Mouse (Mus musculus): Measurements from ENCODE around the gene Htr7. TPM values are rescaled to one million over a fixed set of nuclear protein-coding genes. Genes with fewer than 3 reads are reported as not detected.

Htr7 gene
- polyA plus RNA-seq, 1 experiment from 2014 or later: not detected

GRCm38 (mm10) chr19:36014836-36015235, 42.5 kb downstream of the Htr7 start:
- Histone ChIP-seq H3K27ac (no peak overlapping the region), H3K4me2 (no peak overlapping the region), H3K36me3 (no peaks in the 10 kb centered on the region), H3K9me3 (replicated peaks) (no peaks in the 10 kb centered on the region), H3K27me3 (replicated peaks) (no peaks in the 10 kb centered on the region), H3K9ac (no peak overlapping the region), H3K4me3 (no peak overlapping the region), H3K4me1 (no peaks in the 10 kb centered on the region)
- 24% methylated on average over 3 of the region's 3 CpGs for WGBS (ENCODE audit: insufficient replicate concordance)
- ATAC-seq: no peak

GRCm38 (mm10) chr19:36006277-36006676, 51.0 kb downstream of the Htr7 start:
- no peak overlapping the region for H3K9ac ChIP-seq
- no peak overlapping the region for H3K4me3 ChIP-seq
- H3K4me1 ChIP-seq: no peaks in the 10 kb centered on the region
- 21% methylated on average over 6 of the region's 6 CpGs for WGBS (ENCODE audit: insufficient replicate concordance)
- H3K9me3 ChIP-seq (replicated peaks): no peaks in the 10 kb centered on the region
- no peak overlapping the region for H3K27ac ChIP-seq
- no peak overlapping the region for H3K4me2 ChIP-seq
- no peak for ATAC-seq
- H3K27me3 ChIP-seq (replicated peaks): no peaks in the 10 kb centered on the region
- H3K36me3 ChIP-seq: no peaks in the 10 kb centered on the region

GRCm38 (mm10) chr19:36004961-36005360, 52.3 kb downstream of the Htr7 start:
- 58% methylated on average over 2 of the region's 2 CpGs for WGBS (ENCODE audit: insufficient replicate concordance)

GRCm38 (mm10) chr19:36002476-36003445, 54.5 kb downstream of the Htr7 start:
- no peak for ATAC-seq
- H3K4me3 ChIP-seq: no peak overlapping the region
- no peaks in the 10 kb centered on the region for H3K9me3 ChIP-seq (replicated peaks)
- H3K27me3 ChIP-seq (replicated peaks): no peaks in the 10 kb centered on the region
- H3K36me3 ChIP-seq: no peaks in the 10 kb centered on the region
- no peaks in the 10 kb centered on the region for H3K4me1 ChIP-seq
- H3K9ac ChIP-seq: no peak overlapping the region
- no peak overlapping the region for H3K4me2 ChIP-seq
- no peak overlapping the region for H3K27ac ChIP-seq
- whole genome bisulfite sequencing (ENCODE audit: insufficient replicate concordance): 61% methylated on average over 17 of the region's 17 CpGs

More at GRCm38 (mm10) chr19:36004961-36005360, 52.3 kb downstream of the Htr7 start:
- H3K27me3 ChIP-seq (replicated peaks): no peaks in the 10 kb centered on the region
- H3K27ac ChIP-seq: no peak overlapping the region
- no peaks in the 10 kb centered on the region for H3K36me3 ChIP-seq
- no peaks in the 10 kb centered on the region for H3K4me1 ChIP-seq
- no peaks in the 10 kb centered on the region for H3K9me3 ChIP-seq (replicated peaks)
- no peak overlapping the region for H3K4me2 ChIP-seq
- no peak overlapping the region for H3K9ac ChIP-seq
- H3K4me3 ChIP-seq: no peak overlapping the region
- no peak for ATAC-seq

- Histone ChIP-seq H3K27me3 (replicated peaks) (no peaks in the 10 kb centered on the region), H3K9me3 (replicated peaks) (no peaks in the 10 kb centered on the region), H3K36me3 (no peaks in the 10 kb centered on the region), H3K27ac (no peak overlapping the region), H3K4me3 (no peak overlapping the region), H3K4me1 (no peaks in the 10 kb centered on the region), H3K4me2 (no peak overlapping the region), H3K9ac (no peak overlapping the region)
- ATAC-seq: no peak
- WGBS (ENCODE audit: insufficient replicate concordance): 43% methylated on average over 1 of the region's 1 CpGs
Observed at GRCm38 (mm10) chr19:36001512-36001911, 55.8 kb downstream of the Htr7 start.

GRCm38 (mm10) chr19:36000955-36001354, 56.4 kb downstream of the Htr7 start:
- no peak for ATAC-seq
- Histone ChIP-seq H3K9ac (no peak overlapping the region), H3K36me3 (no peaks in the 10 kb centered on the region), H3K27me3 (replicated peaks) (no peaks in the 10 kb centered on the region), H3K4me1 (no peaks in the 10 kb centered on the region), H3K4me2 (no peak overlapping the region), H3K4me3 (no peak overlapping the region), H3K9me3 (replicated peaks) (no peaks in the 10 kb centered on the region), H3K27ac (no peak overlapping the region)
- 74% methylated on average over 6 of the region's 6 CpGs for WGBS (ENCODE audit: insufficient replicate concordance)

- Histone ChIP-seq H3K4me3 (no peak overlapping the region), H3K36me3 (no peaks in the 10 kb centered on the region), H3K27ac (no peak overlapping the region), H3K27me3 (replicated peaks) (no peaks in the 10 kb centered on the region), H3K4me2 (no peak overlapping the region), H3K4me1 (no peaks in the 10 kb centered on the region), H3K9me3 (replicated peaks) (no peaks in the 10 kb centered on the region), H3K9ac (no peak overlapping the region)
- no peak for ATAC-seq
- WGBS (ENCODE audit: insufficient replicate concordance): 42% methylated on average over 3 of the region's 3 CpGs
Observed at GRCm38 (mm10) chr19:35997384-35997783, 59.9 kb downstream of the Htr7 start.

- Histone ChIP-seq H3K27ac (no peak overlapping the region), H3K9ac (no peak overlapping the region), H3K4me3 (no peak overlapping the region), H3K36me3 (no peaks in the 10 kb centered on the region), H3K4me2 (no peak overlapping the region), H3K9me3 (replicated peaks) (no peaks in the 10 kb centered on the region), H3K4me1 (no peaks in the 10 kb centered on the region), H3K27me3 (replicated peaks) (no peaks in the 10 kb centered on the region)
- ATAC-seq: no peak
- whole genome bisulfite sequencing (ENCODE audit: insufficient replicate concordance): 50% methylated on average over 1 of the region's 1 CpGs
Observed at GRCm38 (mm10) chr19:35987461-35987860, 69.8 kb downstream of the Htr7 start.

GRCm38 (mm10) chr19:35974681-35975080, 82.6 kb downstream of the Htr7 start:
- H3K9me3 ChIP-seq (replicated peaks): no peaks in the 10 kb centered on the region
- ATAC-seq: no peak
- no peaks in the 10 kb centered on the region for H3K27me3 ChIP-seq (replicated peaks)

GRCm38 (mm10) chr19:35957656-35958055, 99.7 kb downstream of the Htr7 start:
- no peak overlapping the region for H3K4me3 ChIP-seq
- WGBS (ENCODE audit: insufficient replicate concordance): 53% methylated on average over 5 of the region's 5 CpGs
- H3K27ac ChIP-seq: no peak overlapping the region
- H3K9ac ChIP-seq: no peak overlapping the region
- H3K36me3 ChIP-seq: no peaks in the 10 kb centered on the region
- H3K4me1 ChIP-seq: no peaks in the 10 kb centered on the region
- H3K27me3 ChIP-seq (replicated peaks): no peaks in the 10 kb centered on the region
- no peak overlapping the region for H3K4me2 ChIP-seq
- no peak for ATAC-seq
- no peaks in the 10 kb centered on the region for H3K9me3 ChIP-seq (replicated peaks)

More at GRCm38 (mm10) chr19:35974681-35975080, 82.6 kb downstream of the Htr7 start:
- Histone ChIP-seq H3K4me2 (no peak overlapping the region), H3K27ac (no peak overlapping the region), H3K36me3 (no peaks in the 10 kb centered on the region), H3K9ac (no peak overlapping the region), H3K4me3 (no peak overlapping the region), H3K4me1 (no peaks in the 10 kb centered on the region)

GRCm38 (mm10) chr19:35955698-35956097, 101.6 kb downstream of the Htr7 start:
- Histone ChIP-seq H3K36me3 (no peaks in the 10 kb centered on the region), H3K4me3 (no peak overlapping the region), H3K9me3 (replicated peaks) (no peaks in the 10 kb centered on the region), H3K27ac (no peak overlapping the region), H3K4me2 (no peak overlapping the region), H3K9ac (no peak overlapping the region), H3K4me1 (no peaks in the 10 kb centered on the region), H3K27me3 (replicated peaks) (no peaks in the 10 kb centered on the region)
- ATAC-seq: no peak
- 86% methylated on average over 13 of the region's 13 CpGs for WGBS (ENCODE audit: insufficient replicate concordance)

GRCm38 (mm10) chr19:35949888-35950287, 107.4 kb downstream of the Htr7 start:
- 37% methylated on average over 1 of the region's 1 CpGs for WGBS (ENCODE audit: insufficient replicate concordance)
- Histone ChIP-seq H3K9me3 (replicated peaks) (no peaks in the 10 kb centered on the region), H3K9ac (no peak overlapping the region), H3K27ac (no peak overlapping the region), H3K36me3 (no peaks in the 10 kb centered on the region), H3K27me3 (replicated peaks) (no peaks in the 10 kb centered on the region), H3K4me1 (no peaks in the 10 kb centered on the region), H3K4me2 (no peak overlapping the region), H3K4me3 (no peak overlapping the region)
- ATAC-seq: no peak

Data from liver, embryonic 12.5 days (tissue).